Mouse (Mus musculus): ENCODE data around the gene Zc3h10. TPM values are rescaled to one million over a fixed set of nuclear protein-coding genes. Genes with fewer than 3 reads are reported as not detected.

The Zc3h10 gene
- polyA plus RNA-seq, 1 experiment: 22.4 TPM

DNA sequence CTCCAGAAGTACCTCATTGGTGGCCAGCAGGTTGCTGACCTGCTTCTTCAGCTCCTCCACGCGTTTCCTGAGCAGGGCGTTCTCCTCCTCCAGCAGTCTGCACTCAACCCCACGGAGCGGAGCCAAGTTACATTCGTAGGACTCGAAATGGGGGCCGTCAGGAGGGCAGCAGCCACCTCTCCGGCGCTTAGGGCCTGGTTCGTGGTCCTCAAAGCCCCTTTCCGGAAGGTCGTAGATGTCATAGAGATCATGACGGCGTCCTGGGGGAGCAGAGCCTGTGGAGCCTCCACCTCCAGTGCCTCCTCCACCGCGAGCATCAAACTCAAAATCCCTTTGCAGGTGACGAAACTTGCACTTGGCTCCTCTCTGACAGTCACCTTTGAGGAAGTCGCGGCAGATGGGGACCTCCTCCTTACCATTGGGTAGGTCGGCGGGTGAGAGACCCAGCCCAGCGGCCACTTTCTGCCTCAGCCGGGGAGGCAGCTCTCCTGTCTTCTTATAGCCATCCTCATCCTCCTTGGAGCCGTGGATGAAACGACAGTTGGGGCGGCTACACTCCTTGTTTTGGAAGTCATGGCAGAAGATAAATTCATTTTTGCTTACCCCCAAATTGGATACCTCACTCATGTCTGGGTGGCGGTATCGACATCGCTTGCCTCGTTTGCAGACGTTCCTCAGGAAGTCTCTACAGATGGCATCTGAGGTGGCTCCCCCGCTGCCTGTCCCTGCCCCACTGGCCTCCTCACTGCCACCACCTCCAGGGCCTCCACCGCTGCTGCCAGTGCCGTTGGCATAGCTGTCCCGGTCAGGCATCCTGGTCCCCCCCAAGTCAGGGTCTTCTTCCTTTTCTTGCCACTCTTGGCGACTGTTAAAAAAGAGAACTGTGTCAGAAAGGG is 2.7 kb downstream of the Zc3h10 start:
- TF ChIP-seq CTCF (IDR thresholded peaks at IDR 0.05; ENCODE audit: low read depth, low read length): no peak
- no peak for TF ChIP-seq EP300 (IDR thresholded peaks at IDR 0.05; ENCODE audit: insufficient read depth, low read depth, low read length)
- no peak for TF ChIP-seq POLR2A (IDR thresholded peaks at IDR 0.05; ENCODE audit: insufficient read depth, low read length)
- H3K9ac ChIP-seq (ENCODE audit: low read depth, poor library complexity, severe bottlenecking): peak overlapping the region; percentile 100; the same call in 1 of the 2 replicates

DNA sequence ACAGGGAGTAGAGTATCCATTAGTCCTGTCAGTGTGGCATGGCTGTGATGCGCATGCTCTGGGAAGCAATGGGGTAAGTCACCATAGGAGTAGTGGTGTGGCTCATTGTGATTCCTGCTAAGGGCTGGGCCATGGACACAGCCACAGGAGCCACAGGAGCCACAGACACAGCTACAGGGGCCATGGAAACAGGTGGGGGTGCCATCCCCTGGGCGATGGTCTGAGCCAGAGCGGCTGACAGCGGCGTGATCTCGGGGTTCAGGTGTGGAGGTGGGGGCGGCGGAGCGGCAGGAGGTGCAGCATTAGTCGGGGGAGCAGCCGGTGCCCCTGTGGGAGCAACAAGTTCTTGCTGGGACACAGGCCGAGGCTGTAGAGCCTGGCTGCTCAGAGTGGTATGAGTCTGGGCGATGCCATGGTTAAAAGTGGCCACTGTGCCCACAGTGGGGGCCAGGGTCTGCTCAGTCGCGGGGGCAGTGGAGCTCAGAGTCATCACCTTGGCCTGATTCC is 3.4 kb downstream of the Zc3h10 start:
- no peak for TF ChIP-seq CTCF (IDR thresholded peaks at IDR 0.05; ENCODE audit: low read depth, low read length)
- no peak for TF ChIP-seq POLR2A (IDR thresholded peaks at IDR 0.05; ENCODE audit: insufficient read depth, low read length)
- TF ChIP-seq EP300 (IDR thresholded peaks at IDR 0.05; ENCODE audit: insufficient read depth, low read depth, low read length): no peak
- no peaks in the 10 kb centered on the region for H3K9me3 ChIP-seq (replicated peaks; ENCODE audit: control insufficient read depth, insufficient read depth, low read length, poor library complexity, severe bottlenecking)
- H3K4me3 ChIP-seq (ENCODE audit: low read depth, low read length): no peak overlapping the region

More for the DNA sequence above, 2.7 kb downstream of the Zc3h10 start:
- no peaks in the 10 kb centered on the region for H3K9me3 ChIP-seq (replicated peaks; ENCODE audit: control insufficient read depth, insufficient read depth, low read length, poor library complexity, severe bottlenecking)
- H3K27ac ChIP-seq (ENCODE audit: insufficient read depth, low read length): no peak overlapping the region
- no peaks in the 10 kb centered on the region for H3K27me3 ChIP-seq (ENCODE audit: control insufficient read depth, insufficient read depth, low read length, poor library complexity, severe bottlenecking)
- H3K4me1 ChIP-seq (ENCODE audit: control insufficient read depth, insufficient read depth, low read length): no peaks in the 10 kb centered on the region
- H3K4me3 ChIP-seq (ENCODE audit: low read depth, low read length): no peak overlapping the region
- H3K36me3 ChIP-seq (ENCODE audit: control insufficient read depth, insufficient read depth, low read length, poor library complexity, severe bottlenecking): peaks cover 40% of the 10 kb centered on the region

DNA sequence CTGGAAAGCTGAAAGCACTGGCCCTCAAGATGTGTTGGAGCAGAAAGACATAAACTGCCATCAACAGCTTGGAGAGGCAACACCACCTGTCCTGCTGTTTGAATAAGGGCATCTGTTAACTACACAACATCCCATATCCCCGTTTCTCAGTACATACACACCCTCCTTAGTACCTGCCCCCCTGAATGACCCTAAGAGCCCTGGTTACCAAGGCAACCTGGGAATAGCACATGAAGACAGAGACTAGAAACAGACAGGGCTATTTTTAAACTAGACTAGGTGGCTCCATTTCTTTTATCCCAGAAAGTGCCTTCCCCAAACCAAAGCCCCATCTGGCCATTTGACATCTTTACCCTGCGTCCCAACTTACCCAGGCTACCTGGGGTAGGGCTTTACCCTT is 4.5 kb downstream of the Zc3h10 start:
- H3K36me3 ChIP-seq (ENCODE audit: control insufficient read depth, insufficient read depth, low read length, poor library complexity, severe bottlenecking): peaks cover 35% of the 10 kb centered on the region
- H3K4me3 ChIP-seq (ENCODE audit: low read depth, low read length): no peak overlapping the region
- no peak overlapping the region for H3K9ac ChIP-seq (ENCODE audit: low read depth, poor library complexity, severe bottlenecking)
- no peaks in the 10 kb centered on the region for H3K9me3 ChIP-seq (replicated peaks; ENCODE audit: control insufficient read depth, insufficient read depth, low read length, poor library complexity, severe bottlenecking)
- H3K4me1 ChIP-seq (ENCODE audit: control insufficient read depth, insufficient read depth, low read length): no peaks in the 10 kb centered on the region
- H3K27me3 ChIP-seq (ENCODE audit: control insufficient read depth, insufficient read depth, low read length, poor library complexity, severe bottlenecking): no peaks in the 10 kb centered on the region
- H3K27ac ChIP-seq (ENCODE audit: insufficient read depth, low read length): no peak overlapping the region
- TF ChIP-seq POLR2A (IDR thresholded peaks at IDR 0.05; ENCODE audit: insufficient read depth, low read length) (no peak), CTCF (IDR thresholded peaks at IDR 0.05; ENCODE audit: low read depth, low read length) (no peak), EP300 (IDR thresholded peaks at IDR 0.05; ENCODE audit: insufficient read depth, low read depth, low read length) (no peak)

More for the DNA sequence above, 3.4 kb downstream of the Zc3h10 start:
- Histone ChIP-seq H3K27me3 (ENCODE audit: control insufficient read depth, insufficient read depth, low read length, poor library complexity, severe bottlenecking) (no peaks in the 10 kb centered on the region), H3K4me1 (ENCODE audit: control insufficient read depth, insufficient read depth, low read length) (no peaks in the 10 kb centered on the region), H3K27ac (ENCODE audit: insufficient read depth, low read length) (no peak overlapping the region), H3K9ac (ENCODE audit: low read depth, poor library complexity, severe bottlenecking) (no peak overlapping the region), H3K36me3 (ENCODE audit: control insufficient read depth, insufficient read depth, low read length, poor library complexity, severe bottlenecking) (peaks cover 40% of the 10 kb centered on the region)

DNA sequence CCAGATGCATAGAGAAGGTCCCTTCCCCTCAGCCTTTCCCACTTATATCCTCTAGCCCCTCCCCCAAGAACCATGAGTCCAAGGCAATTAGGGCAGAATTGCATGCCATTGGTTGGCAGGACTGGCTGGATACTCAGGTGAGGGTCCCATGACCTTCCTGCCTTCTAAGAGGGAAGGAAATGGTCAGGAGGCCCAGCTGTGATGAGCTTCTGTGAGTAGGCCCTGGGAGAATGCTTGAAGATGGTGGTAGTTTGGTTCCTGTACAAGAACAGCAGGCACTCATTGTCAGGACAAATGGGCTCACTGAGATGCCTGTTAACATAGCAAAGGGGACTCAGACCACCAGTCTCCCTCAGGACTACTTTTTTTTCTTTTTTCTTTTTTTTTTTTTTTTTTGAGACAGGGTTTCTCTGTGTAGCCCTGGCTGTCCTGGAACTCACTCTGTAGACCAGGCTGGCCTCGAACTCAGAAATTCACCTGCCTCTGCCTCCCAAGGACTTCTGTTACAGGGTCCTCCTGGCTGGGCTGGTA is 9.2 kb downstream of the Zc3h10 start:
- H3K27ac ChIP-seq (ENCODE audit: insufficient read depth, low read length): no peak overlapping the region
- H3K27me3 ChIP-seq (ENCODE audit: control insufficient read depth, insufficient read depth, low read length, poor library complexity, severe bottlenecking): no peaks in the 10 kb centered on the region
- H3K9ac ChIP-seq (ENCODE audit: low read depth, poor library complexity, severe bottlenecking): no peak overlapping the region
- TF ChIP-seq POLR2A (IDR thresholded peaks at IDR 0.05; ENCODE audit: insufficient read depth, low read length): no peak
- TF ChIP-seq CTCF (IDR thresholded peaks at IDR 0.05; ENCODE audit: low read depth, low read length): no peak
- TF ChIP-seq EP300 (IDR thresholded peaks at IDR 0.05; ENCODE audit: insufficient read depth, low read depth, low read length): 0 out of 2 replicates have a peak, but pooled peaks have one; percentile 26
- peaks cover 9% of the 10 kb centered on the region for H3K36me3 ChIP-seq (ENCODE audit: control insufficient read depth, insufficient read depth, low read length, poor library complexity, severe bottlenecking)
- no peaks in the 10 kb centered on the region for H3K9me3 ChIP-seq (replicated peaks; ENCODE audit: control insufficient read depth, insufficient read depth, low read length, poor library complexity, severe bottlenecking)
- H3K4me1 ChIP-seq (ENCODE audit: control insufficient read depth, insufficient read depth, low read length): no peaks in the 10 kb centered on the region
- H3K4me3 ChIP-seq (ENCODE audit: low read depth, low read length): no peak overlapping the region

DNA sequence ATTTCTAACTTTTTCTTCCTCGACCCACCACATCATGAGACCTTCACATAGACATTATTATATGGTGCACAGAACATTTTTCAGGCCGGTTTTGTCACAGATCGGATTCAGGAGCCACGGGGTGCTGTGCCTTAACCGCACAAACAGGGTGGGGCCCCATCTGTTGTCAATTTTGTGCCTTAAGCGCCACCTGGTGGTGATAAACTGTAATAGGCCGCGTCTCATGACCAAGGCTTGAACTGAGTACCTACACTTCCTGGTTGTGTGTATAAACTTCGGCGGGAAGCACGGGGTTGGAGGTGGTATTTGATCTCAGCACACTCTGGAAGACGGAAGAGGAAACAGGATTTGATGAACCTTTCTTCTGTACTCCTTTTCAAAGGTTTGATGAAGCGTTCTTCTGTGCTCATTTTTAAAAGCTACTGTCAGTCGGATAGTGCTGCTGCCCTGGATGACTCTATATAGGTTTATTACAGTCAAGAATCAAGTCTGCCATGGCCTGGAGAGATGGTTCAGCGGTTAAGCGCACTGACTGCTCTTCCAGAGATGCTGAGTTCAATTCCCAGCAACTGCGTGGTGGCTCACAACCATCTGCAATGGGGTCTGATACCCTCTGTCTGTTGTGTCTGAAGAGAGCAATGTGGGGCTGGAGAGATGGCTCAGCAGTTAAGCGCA is 11.2 kb downstream of the Zc3h10 start:
- H3K9ac ChIP-seq (ENCODE audit: low read depth, poor library complexity, severe bottlenecking): no peak overlapping the region
- H3K4me3 ChIP-seq (ENCODE audit: low read depth, low read length): no peak overlapping the region
- no peaks in the 10 kb centered on the region for H3K9me3 ChIP-seq (replicated peaks; ENCODE audit: control insufficient read depth, insufficient read depth, low read length, poor library complexity, severe bottlenecking)
- H3K36me3 ChIP-seq (ENCODE audit: control insufficient read depth, insufficient read depth, low read length, poor library complexity, severe bottlenecking): no peaks in the 10 kb centered on the region
- H3K27me3 ChIP-seq (ENCODE audit: control insufficient read depth, insufficient read depth, low read length, poor library complexity, severe bottlenecking): no peaks in the 10 kb centered on the region
- no peak overlapping the region for H3K27ac ChIP-seq (ENCODE audit: insufficient read depth, low read length)
- H3K4me1 ChIP-seq (ENCODE audit: control insufficient read depth, insufficient read depth, low read length): no peaks in the 10 kb centered on the region
- TF ChIP-seq CTCF (IDR thresholded peaks at IDR 0.05; ENCODE audit: low read depth, low read length) (peak; percentile 69), EP300 (IDR thresholded peaks at IDR 0.05; ENCODE audit: insufficient read depth, low read depth, low read length) (0 out of 2 replicates have a peak, but pooled peaks have one; percentile 51), POLR2A (IDR thresholded peaks at IDR 0.05; ENCODE audit: insufficient read depth, low read length) (no peak)
